8 mouse cellular contexts compared by ENCODE assay signal in the genomic region with DNA sequence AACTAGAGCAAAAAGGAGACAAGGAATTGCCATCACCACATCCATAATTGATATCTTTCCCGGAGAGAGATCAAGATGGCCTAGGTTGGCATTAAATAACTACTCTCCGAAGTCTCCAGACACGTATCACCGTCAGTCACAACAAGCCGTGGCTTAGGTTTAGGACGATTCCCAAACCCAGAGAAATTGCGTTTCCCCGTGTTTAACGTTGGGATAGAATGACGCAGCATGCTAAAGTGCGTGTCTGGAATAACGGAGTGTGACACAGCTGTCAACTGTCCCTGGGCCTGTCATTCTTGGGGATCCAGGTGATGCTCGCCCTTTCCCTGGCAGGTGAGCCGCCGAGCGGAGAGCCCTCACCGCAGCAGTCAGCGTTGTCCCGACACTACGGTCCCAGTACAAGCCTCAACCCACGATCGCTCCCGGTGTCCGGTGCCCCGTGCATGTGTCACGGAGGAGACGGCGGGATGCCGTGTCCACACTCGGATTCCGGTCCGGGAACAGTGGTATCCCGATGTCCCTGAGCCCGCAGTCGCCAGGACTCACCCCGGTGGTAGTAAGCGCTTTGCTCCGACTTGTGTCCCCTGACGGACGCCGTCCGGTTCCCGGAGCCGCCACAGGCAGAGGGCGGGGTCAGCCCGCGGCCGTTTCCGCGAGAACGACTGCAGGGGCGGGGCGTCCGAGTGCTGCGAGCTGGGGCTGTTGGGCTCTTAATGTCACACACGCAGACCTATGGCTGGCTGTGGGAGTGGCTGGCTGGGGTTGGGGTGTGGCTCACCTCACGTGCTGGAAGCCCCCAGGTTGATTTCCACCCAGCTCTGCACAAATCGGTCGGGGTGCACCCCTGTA. TPM values are rescaled to one million over a fixed set of nuclear protein-coding genes. Genes with fewer than 3 reads are reported as not detected.
DNase-seq lines count a peak whose midpoint lies in the region; ATAC-seq and TF ChIP-seq lines count a peak whose summit lies in the region.

No protein-coding gene starts in this region.

- peaks cover 51% of the 10 kb centered on the region for H3K79me2 ChIP-seq in macrophage (ENCODE audit: inconsistent target)

- H3K9ac ChIP-seq in hindbrain, postnatal 0 days (replicated peaks; ENCODE audit: low read length), result peak overlapping the region; percentile 85

- peak; percentile 78 for ATAC-seq in activated CD4-positive, CD25-positive, alpha-beta regulatory T cell, adult 4 months
- peak; percentile 92 for ATAC-seq in common myeloid progenitor, adult 5-6 weeks (replicated peaks; ENCODE audit: low read depth, poor library complexity, severe bottlenecking)
- peak; percentile 96 for ATAC-seq in hindbrain, postnatal 0 days

- intact Hi-C loops in gastrocnemius, adult 2 months (cut with DNase I), result loop anchor here (5.0 kb wide), 1 partner anchor 106 kb away; a partner anchor contains a TSS
- intact Hi-C loops in left cerebral cortex, adult 2 months (cut with DNase I), result loop anchor here (1.0 kb wide), 1 partner anchor 104 kb away; a partner anchor contains a TSS

- H3K4me3 ChIP-seq in gastrocnemius, adult 2 months, result peak overlapping the region; percentile 99
- H3K4me3 ChIP-seq in hindbrain, postnatal 0 days (ENCODE audit: low read length), result peak overlapping the region; percentile 82
- H3K4me3 ChIP-seq in left cerebral cortex, adult 2 months, result peak overlapping the region; percentile 89
- H3K4me3 ChIP-seq in macrophage (ENCODE audit: inconsistent target), result peak overlapping the region; percentile 99

- peak overlapping the region; percentile 93 for H3K27ac ChIP-seq in gastrocnemius, adult 2 months
- peak overlapping the region; percentile 82 for H3K27ac ChIP-seq in hindbrain, postnatal 0 days
- H3K27ac ChIP-seq in left cerebral cortex, adult 2 months, result peak overlapping the region; percentile 91
- peak overlapping the region; percentile 97 for H3K27ac ChIP-seq in macrophage

- under 1% methylated on average over 59 of the region's 59 CpGs for WGBS in hindbrain, postnatal 0 days
- 1% methylated on average over 53 of the region's 59 CpGs for WGBS in macrophage (ENCODE audit: missing documents)

- no peaks in the 10 kb centered on the region for H3K9me3 ChIP-seq in hindbrain, postnatal 0 days (ENCODE audit: low read length)

- TF ChIP-seq CTCF in gastrocnemius, adult 2 months (IDR thresholded peaks at IDR 0.05), result no peak; the same call in 1 of the 2 replicates
- no peak for TF ChIP-seq CTCF in hindbrain, postnatal 0 days (IDR thresholded peaks at IDR 0.05; ENCODE audit: low read depth)
- no peak for TF ChIP-seq CTCF in left cerebral cortex, adult 2 months (IDR thresholded peaks at IDR 0.05)

- H3K4me2 ChIP-seq in hindbrain, postnatal 0 days (ENCODE audit: low read depth, low read length), result peak overlapping the region; percentile 79

- H3K27me3 ChIP-seq in hindbrain, postnatal 0 days (ENCODE audit: insufficient read depth, low read length), result no peaks in the 10 kb centered on the region

- peak; percentile 98 for DNase-seq in gastrocnemius, adult 2 months
- DNase-seq in hindbrain, postnatal 0 days (ENCODE audit: low spot score), result peak; percentile 93
- DNase-seq in left cerebral cortex, adult 2 months (ENCODE audit: extremely low spot score in 1 of 2, low spot score in 2 of 2), result peak; percentile 86 to 88
- peak; percentile 78 for DNase-seq in retina, postnatal 7 days (ENCODE audit: low read depth, low spot score)
- DNase-seq in urinary bladder, adult 18-20 months (ENCODE audit: low spot score in 2 of 2), result peak; percentile 94 to 96

- 0 out of 2 replicates have a peak, but pooled peaks cover 9% of the 10 kb centered on the region for H3K36me3 ChIP-seq in hindbrain, postnatal 0 days (ENCODE audit: insufficient read depth, low read length)
- H3K36me3 ChIP-seq in macrophage (ENCODE audit: inconsistent target), result peaks cover 24% of the 10 kb centered on the region

- H3K4me1 ChIP-seq in hindbrain, postnatal 0 days (ENCODE audit: insufficient read depth, low read length), result no peaks in the 10 kb centered on the region

RNA-seq across cellular contexts. Expression of a gene that starts 3.6 kb away (rescaled TPM):
- polyA plus RNA-seq in activated CD4-positive, CD25-positive, alpha-beta regulatory T cell, adult 4 months (2017; shearing (Covaris generic)), result 100 to 1,000 TPM in 1 of 2 experiments, 10 to 100 TPM in 1; 70.6 to 109 TPM
- total RNA-seq in common myeloid progenitor, adult 5-6 weeks (2017), result 53.0 and 53.8 TPM in 2 replicates
- total RNA-seq in gastrocnemius, adult 2 months (2021), result 10 to 100 TPM; 26.0 to 29.1 TPM
- total RNA-seq in hindbrain, postnatal 0 days (2014; rRNA removed), result 19.6 and 20.1 TPM in 2 replicates
- polyA plus RNA-seq in hindbrain, postnatal 0 days (2015; fragmentation: Nextera tagmentation; extraction: Ambion mirVana), result 28.6 and 30.0 TPM in 2 replicates
- 10 to 100 TPM; 32.7 to 37.0 TPM for total RNA-seq in left cerebral cortex, adult 2 months (2021)
- 100 to 1,000 TPM; 110 to 623 (median 400) TPM for total RNA-seq in macrophage (2018; cell fraction: chromatin; rRNA removed)
- 100 to 1,000 TPM; 120 to 182 (median 156) TPM for total RNA-seq in macrophage (2018; cell fraction: cytosol; rRNA removed)
- total RNA-seq in macrophage (2018; cell fraction: nucleus; rRNA removed), result 100 to 1,000 TPM; 128 to 523 (median 295) TPM
- 118 to 198 TPM (median 152 TPM) in 3 replicates for polyA plus RNA-seq in macrophage (2018)

RNA-seq across cellular contexts. Expression of a gene that starts 59.1 kb away (rescaled TPM):
- polyA plus RNA-seq in activated CD4-positive, CD25-positive, alpha-beta regulatory T cell, adult 4 months (2017; shearing (Covaris generic)), result 1 to 10 TPM; 1.0 TPM
- 0.23 TPM in 1 of 2 replicates, not detected in the other for total RNA-seq in common myeloid progenitor, adult 5-6 weeks (2017)
- not detected for total RNA-seq in gastrocnemius, adult 2 months (2021)
- 1.5 TPM in 2 replicates for total RNA-seq in hindbrain, postnatal 0 days (2014; rRNA removed)
- 1.2 TPM in 2 replicates for polyA plus RNA-seq in hindbrain, postnatal 0 days (2015; fragmentation: Nextera tagmentation; extraction: Ambion mirVana)
- under 1 TPM; 0.16 TPM for total RNA-seq in left cerebral cortex, adult 2 months (2021)
- 1 to 10 TPM in 2 of 26 experiments, under 1 TPM in 22, not detected in 2; 0.10 to 1.3 (median 0.26) TPM for total RNA-seq in macrophage (2018; cell fraction: chromatin; rRNA removed)
- total RNA-seq in macrophage (2018; cell fraction: cytosol; rRNA removed), result under 1 TPM in 17 of 26 experiments, not detected in 9; under 0.01 to 0.13 (median 0.06) TPM
- total RNA-seq in macrophage (2018; cell fraction: nucleus; rRNA removed), result 1 to 10 TPM in 1 of 26 experiments, under 1 TPM in 22, not detected in 3; 0.10 to 1.1 (median 0.30) TPM
- 0.06 to 0.11 TPM (median 0.11 TPM) in 3 replicates for polyA plus RNA-seq in macrophage (2018)

Comparison
In these comparisons a context has a peak if more than half of its experiments do, and no peak if none do; other contexts are left out.
1. Peak in every context shown above with its lines: DNase-seq, ATAC-seq, H3K4me3 ChIP-seq and H3K27ac ChIP-seq.